Mouse (Mus musculus): Measurements from ENCODE around the gene Fam135a. TPM values are rescaled to one million over a fixed set of nuclear protein-coding genes. Genes with fewer than 3 reads are reported as not detected.
A peak's percentile ranks its signal among the peaks of the same experiment; 100 is the strongest.

The Fam135a gene
- polyA plus RNA-seq, 1 experiment from 2014 or later = 41.9 TPM

DNA sequence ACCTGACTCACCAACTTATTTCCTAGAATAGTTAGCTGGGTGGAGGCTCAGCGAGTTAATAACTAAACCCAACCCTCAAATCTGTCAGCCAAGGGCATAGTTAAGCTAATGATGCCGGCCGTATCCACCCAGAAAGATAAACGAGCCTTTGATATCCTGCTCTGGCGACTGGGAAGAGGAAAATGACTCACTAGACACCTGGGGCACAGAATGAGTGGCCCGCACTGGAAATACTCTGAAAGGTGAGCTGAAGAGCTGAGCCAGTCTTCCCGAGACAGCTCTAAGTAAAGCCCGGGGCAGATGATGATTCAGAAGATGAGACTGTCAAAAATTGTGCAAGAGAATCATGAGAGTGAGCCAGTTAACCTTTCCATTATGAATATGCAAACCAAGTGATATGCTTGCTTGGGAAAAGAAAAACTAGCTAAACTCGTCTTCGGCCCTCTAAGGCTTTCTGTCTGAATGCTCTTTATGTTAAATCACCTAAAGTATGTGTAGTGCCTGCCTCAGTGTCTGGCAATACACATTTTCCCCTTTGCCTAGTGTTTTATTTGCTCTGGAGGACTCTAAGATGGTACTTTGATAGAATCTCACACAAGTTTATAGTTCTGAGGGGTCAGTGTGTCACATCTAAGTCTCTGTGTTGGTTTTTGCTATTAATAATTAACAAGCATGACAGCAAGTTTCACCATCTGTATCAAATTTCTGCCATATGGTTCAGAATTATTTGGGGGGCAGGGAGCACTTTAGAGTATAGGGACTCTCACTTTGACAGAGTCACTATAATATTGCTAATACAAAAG lies 8.0 kb upstream of the Fam135a start:
- no peaks in the 10 kb centered on the region for H3K36me3 ChIP-seq (ENCODE audit: control insufficient read depth, insufficient read depth, low read length)
- H3K4me2 ChIP-seq (ENCODE audit: low read depth) = no peak overlapping the region
- no peak overlapping the region for H3K9ac ChIP-seq (ENCODE audit: low read length)
- H3K27me3 ChIP-seq (ENCODE audit: control insufficient read depth, insufficient read depth, low read length) = no peaks in the 10 kb centered on the region
- H3K4me3 ChIP-seq (ENCODE audit: low read depth, low read length) = no peak overlapping the region
- H3K27ac ChIP-seq (ENCODE audit: low read depth, low read length) = no peak overlapping the region
- DNase-seq (ENCODE audit: low spot score) (no peak), ATAC-seq (ENCODE audit: insufficient read depth, low FRiP score, low TSS enrichment) (no peak)
- H3K9me3 ChIP-seq (ENCODE audit: control insufficient read depth, low read length) = no peaks in the 10 kb centered on the region
- WGBS = 58% methylated on average over 10 of the region's 10 CpGs
- no peaks in the 10 kb centered on the region for H3K4me1 ChIP-seq (ENCODE audit: control insufficient read depth, insufficient read depth, low read length)

DNA sequence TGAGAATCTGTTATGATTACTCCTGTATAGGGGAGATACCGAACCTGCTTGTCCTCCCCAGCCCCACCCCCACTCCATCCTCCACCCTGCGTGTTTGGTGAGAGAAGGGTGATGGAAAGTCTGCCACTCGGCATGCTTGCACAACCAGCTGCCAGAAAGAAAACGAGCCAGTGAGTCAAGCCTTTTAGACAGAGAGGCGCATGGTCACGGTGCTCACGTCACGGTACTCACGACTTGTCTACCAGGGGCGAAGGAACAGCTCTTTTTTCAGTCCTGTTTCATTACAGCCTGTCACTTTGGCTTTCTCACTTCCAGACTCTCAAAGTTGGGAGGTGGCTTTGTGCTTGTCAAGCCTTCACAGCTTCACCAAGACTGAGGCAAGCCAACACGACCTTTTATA lies 7.2 kb upstream of the Fam135a start:
- Histone ChIP-seq H3K27ac (ENCODE audit: low read depth, low read length) (no peak overlapping the region), H3K9ac (ENCODE audit: low read length) (no peak overlapping the region), H3K27me3 (ENCODE audit: control insufficient read depth, insufficient read depth, low read length) (no peaks in the 10 kb centered on the region), H3K36me3 (ENCODE audit: control insufficient read depth, insufficient read depth, low read length) (no peaks in the 10 kb centered on the region), H3K9me3 (ENCODE audit: control insufficient read depth, low read length) (no peaks in the 10 kb centered on the region), H3K4me1 (ENCODE audit: control insufficient read depth, insufficient read depth, low read length) (no peaks in the 10 kb centered on the region), H3K4me2 (ENCODE audit: low read depth) (no peak overlapping the region), H3K4me3 (ENCODE audit: low read depth, low read length) (no peak overlapping the region)
- peak; percentile 34 for DNase-seq (ENCODE audit: low spot score)
- peak; percentile 67; the same call in 1 of the 2 replicates for ATAC-seq (ENCODE audit: insufficient read depth, low FRiP score, low TSS enrichment)
- WGBS = 49% methylated on average over 11 of the region's 11 CpGs

DNA sequence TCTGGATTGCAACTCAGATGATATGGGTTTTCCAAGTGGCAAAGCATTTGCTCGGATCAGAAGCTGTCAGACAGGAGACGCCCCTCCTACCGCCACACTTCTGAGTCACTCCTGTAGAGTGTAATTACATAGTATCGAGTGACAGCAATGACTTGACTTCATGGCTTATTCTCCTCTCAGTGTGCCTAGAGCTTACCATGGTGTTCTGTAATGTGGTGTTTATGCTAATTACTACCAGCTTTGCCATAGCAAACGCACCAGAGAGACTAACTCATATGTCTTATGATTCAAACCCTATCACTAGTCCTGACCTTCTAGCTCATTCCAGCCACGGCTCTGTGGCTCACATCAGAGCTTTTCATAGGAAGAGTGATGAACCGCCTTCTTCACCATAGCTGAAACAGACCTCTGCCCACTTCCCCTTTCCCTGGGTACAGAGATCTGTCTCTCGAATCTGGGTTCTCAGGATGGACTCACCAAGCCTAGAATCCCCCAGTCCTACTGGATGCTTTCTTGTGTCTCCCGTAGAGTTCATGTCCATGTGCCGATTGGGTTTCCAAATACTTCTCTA lies 2.5 kb upstream of the Fam135a start:
- 75% methylated on average over 10 of the region's 10 CpGs for WGBS
- H3K27ac ChIP-seq (ENCODE audit: low read depth, low read length) = no peak overlapping the region
- no peaks in the 10 kb centered on the region for H3K4me1 ChIP-seq (ENCODE audit: control insufficient read depth, insufficient read depth, low read length)
- H3K27me3 ChIP-seq (ENCODE audit: control insufficient read depth, insufficient read depth, low read length) = no peaks in the 10 kb centered on the region
- no peak overlapping the region for H3K4me2 ChIP-seq (ENCODE audit: low read depth)
- H3K36me3 ChIP-seq (ENCODE audit: control insufficient read depth, insufficient read depth, low read length) = no peaks in the 10 kb centered on the region
- H3K4me3 ChIP-seq (ENCODE audit: low read depth, low read length) = no peak overlapping the region
- no peak for ATAC-seq (ENCODE audit: insufficient read depth, low FRiP score, low TSS enrichment)
- no peak overlapping the region for H3K9ac ChIP-seq (ENCODE audit: low read length)
- H3K9me3 ChIP-seq (ENCODE audit: control insufficient read depth, low read length) = no peaks in the 10 kb centered on the region
- no peak for DNase-seq (ENCODE audit: low spot score)

DNA sequence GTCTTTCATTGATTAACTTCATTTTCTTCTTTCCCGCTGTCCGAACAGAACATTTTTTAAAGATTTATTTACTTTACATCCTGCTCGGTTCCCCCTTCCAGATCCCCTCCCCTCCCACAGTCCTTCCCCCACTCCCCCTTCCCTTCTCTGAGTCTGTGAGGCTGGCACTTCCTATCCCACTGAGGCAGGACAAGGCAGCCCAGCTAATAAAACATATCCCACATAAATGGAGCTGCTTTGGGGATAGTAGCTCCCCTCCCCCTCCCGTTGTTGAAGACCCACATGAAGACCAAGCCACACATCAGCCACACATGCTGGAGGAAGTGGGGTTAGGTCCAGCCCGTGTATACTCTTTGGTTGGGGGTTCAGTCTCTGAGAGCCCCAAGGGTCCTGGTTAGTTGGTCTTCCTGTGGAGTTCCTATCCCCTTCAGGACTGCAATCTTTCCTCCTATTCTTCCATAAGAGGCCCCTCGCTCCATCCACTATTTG lies 773 bp upstream of the Fam135a start:
- Histone ChIP-seq H3K4me2 (ENCODE audit: low read depth) (peak overlapping the region; percentile 64), H3K27ac (ENCODE audit: low read depth, low read length) (no peak overlapping the region), H3K9ac (ENCODE audit: low read length) (peak overlapping the region; percentile 76), H3K4me3 (ENCODE audit: low read depth, low read length) (peak overlapping the region; percentile 93), H3K27me3 (ENCODE audit: control insufficient read depth, insufficient read depth, low read length) (no peaks in the 10 kb centered on the region), H3K9me3 (ENCODE audit: control insufficient read depth, low read length) (no peaks in the 10 kb centered on the region), H3K36me3 (ENCODE audit: control insufficient read depth, insufficient read depth, low read length) (no peaks in the 10 kb centered on the region), H3K4me1 (ENCODE audit: control insufficient read depth, insufficient read depth, low read length) (no peaks in the 10 kb centered on the region)
- WGBS = 60% methylated on average over 6 of the region's 6 CpGs
- DNase-seq (ENCODE audit: low spot score) (peak; percentile 32), ATAC-seq (ENCODE audit: insufficient read depth, low FRiP score, low TSS enrichment) (peak; percentile 32)

DNA sequence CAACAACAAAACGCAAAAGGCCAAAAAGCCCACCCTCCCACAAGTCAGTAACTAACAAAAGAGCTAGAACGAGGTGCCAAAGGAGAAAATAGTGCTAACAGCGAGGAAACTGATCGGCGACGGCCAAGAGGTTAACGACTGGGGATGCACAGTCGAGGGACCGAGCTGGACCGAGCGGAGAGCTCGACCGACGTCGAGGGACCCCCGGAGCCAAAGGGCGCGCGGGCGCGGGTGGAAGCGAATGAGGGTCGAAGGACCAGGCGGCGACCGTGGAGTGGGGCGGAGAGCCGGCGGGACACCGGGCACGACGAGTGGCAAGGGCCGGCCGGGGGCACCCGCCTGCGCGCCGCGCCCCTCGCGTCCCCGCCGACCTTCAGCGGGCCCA lies 608 bp downstream of the Fam135a start:
- H3K4me1 ChIP-seq (ENCODE audit: control insufficient read depth, insufficient read depth, low read length) = no peaks in the 10 kb centered on the region
- peak overlapping the region; percentile 64 for H3K4me2 ChIP-seq (ENCODE audit: low read depth)
- ATAC-seq (ENCODE audit: insufficient read depth, low FRiP score, low TSS enrichment) (peak; percentile 58; the same call in 1 of the 2 replicates), DNase-seq (ENCODE audit: low spot score) (no peak)
- no peaks in the 10 kb centered on the region for H3K27me3 ChIP-seq (ENCODE audit: control insufficient read depth, insufficient read depth, low read length)
- H3K27ac ChIP-seq (ENCODE audit: low read depth, low read length) = peak overlapping the region; percentile 90
- no peaks in the 10 kb centered on the region for H3K9me3 ChIP-seq (ENCODE audit: control insufficient read depth, low read length)
- H3K4me3 ChIP-seq (ENCODE audit: low read depth, low read length) = peak overlapping the region; percentile 93
- WGBS = 1% methylated on average over 34 of the region's 44 CpGs
- peak overlapping the region; percentile 89 for H3K9ac ChIP-seq (ENCODE audit: low read length)
- H3K36me3 ChIP-seq (ENCODE audit: control insufficient read depth, insufficient read depth, low read length) = no peaks in the 10 kb centered on the region

DNA sequence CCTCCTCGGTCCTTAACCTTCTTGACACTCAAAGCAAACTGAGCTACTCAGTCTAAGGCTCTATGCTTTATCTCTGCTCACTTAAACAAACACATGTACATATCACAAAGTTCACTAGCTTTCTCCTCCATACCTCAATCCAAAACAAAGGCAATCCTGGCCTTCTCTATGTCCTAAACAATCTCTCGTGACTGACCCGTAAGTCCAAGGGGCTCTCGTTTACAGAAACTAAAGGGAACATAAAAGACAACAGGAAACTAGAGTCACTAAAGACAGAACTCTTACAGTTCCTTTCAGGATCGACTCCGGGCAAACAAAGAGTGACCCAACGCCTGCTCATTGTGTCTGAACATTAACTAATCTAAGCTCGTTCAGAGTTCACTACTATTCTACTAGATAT lies 2.6 kb downstream of the Fam135a start:
- H3K4me1 ChIP-seq (ENCODE audit: control insufficient read depth, insufficient read depth, low read length) = no peaks in the 10 kb centered on the region
- no peaks in the 10 kb centered on the region for H3K9me3 ChIP-seq (ENCODE audit: control insufficient read depth, low read length)
- peak overlapping the region; percentile 7; the same call in 1 of the 2 replicates for H3K4me2 ChIP-seq (ENCODE audit: low read depth)

DNA sequence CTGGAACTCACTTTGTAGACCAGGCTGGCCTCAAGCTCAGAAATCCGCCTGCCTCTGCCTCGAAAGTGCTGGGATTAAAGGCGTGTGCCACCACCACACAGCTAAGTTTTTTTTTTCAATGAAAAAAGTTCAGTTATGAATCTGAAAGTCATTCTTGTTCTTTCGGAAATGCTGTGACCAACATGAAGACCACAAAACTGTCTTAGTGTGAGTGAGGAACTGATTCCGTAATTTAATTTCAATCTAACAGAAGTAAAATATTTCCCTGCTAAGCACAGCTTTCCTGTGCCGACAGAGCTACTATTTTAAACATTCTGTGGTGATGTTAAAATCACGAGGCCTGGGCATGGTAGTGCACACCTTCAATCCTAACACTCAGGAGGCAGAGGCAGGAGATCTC lies 7.7 kb downstream of the Fam135a start:
- Histone ChIP-seq H3K9ac (ENCODE audit: low read length) (no peak overlapping the region), H3K4me2 (ENCODE audit: low read depth) (no peak overlapping the region), H3K4me1 (ENCODE audit: control insufficient read depth, insufficient read depth, low read length) (no peaks in the 10 kb centered on the region), H3K36me3 (ENCODE audit: control insufficient read depth, insufficient read depth, low read length) (no peaks in the 10 kb centered on the region), H3K27ac (ENCODE audit: low read depth, low read length) (no peak overlapping the region), H3K4me3 (ENCODE audit: low read depth, low read length) (no peak overlapping the region), H3K9me3 (ENCODE audit: control insufficient read depth, low read length) (no peaks in the 10 kb centered on the region), H3K27me3 (ENCODE audit: control insufficient read depth, insufficient read depth, low read length) (no peaks in the 10 kb centered on the region)
- DNase-seq (ENCODE audit: low spot score) (no peak), ATAC-seq (ENCODE audit: insufficient read depth, low FRiP score, low TSS enrichment) (no peak)
- 95% methylated on average over 7 of the region's 7 CpGs for WGBS

More for the DNA sequence above, 2.6 kb downstream of the Fam135a start:
- Histone ChIP-seq H3K4me3 (ENCODE audit: low read depth, low read length) (no peak overlapping the region), H3K9ac (ENCODE audit: low read length) (no peak overlapping the region), H3K27me3 (ENCODE audit: control insufficient read depth, insufficient read depth, low read length) (no peaks in the 10 kb centered on the region), H3K27ac (ENCODE audit: low read depth, low read length) (no peak overlapping the region), H3K36me3 (ENCODE audit: control insufficient read depth, insufficient read depth, low read length) (no peaks in the 10 kb centered on the region)
- WGBS = 36% methylated on average over 8 of the region's 8 CpGs
- ATAC-seq (ENCODE audit: insufficient read depth, low FRiP score, low TSS enrichment) = no peak
- DNase-seq (ENCODE audit: low spot score) = no peak

DNA sequence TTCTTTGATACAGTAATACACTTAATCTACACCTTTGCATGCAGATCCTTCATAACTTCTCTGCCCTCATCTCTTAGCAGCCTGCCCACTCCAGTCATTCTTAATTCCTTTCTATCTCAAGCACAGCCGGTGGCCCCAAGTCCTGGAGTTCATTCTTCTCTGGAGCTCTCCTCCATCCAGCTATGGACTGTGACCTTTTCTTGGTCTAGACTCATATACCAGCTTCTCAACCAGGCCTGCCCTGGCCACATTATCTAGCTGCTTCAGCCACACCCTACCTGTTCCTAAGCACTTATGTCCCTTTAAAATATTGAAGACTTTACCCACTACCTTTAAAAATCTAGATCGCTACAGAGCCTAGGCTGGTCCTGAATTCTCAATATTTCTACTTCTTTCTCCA lies 9.5 kb downstream of the Fam135a start:
- Histone ChIP-seq H3K27ac (ENCODE audit: low read depth, low read length) (no peak overlapping the region), H3K27me3 (ENCODE audit: control insufficient read depth, insufficient read depth, low read length) (no peaks in the 10 kb centered on the region)
- no peak for ATAC-seq (ENCODE audit: insufficient read depth, low FRiP score, low TSS enrichment)

DNA sequence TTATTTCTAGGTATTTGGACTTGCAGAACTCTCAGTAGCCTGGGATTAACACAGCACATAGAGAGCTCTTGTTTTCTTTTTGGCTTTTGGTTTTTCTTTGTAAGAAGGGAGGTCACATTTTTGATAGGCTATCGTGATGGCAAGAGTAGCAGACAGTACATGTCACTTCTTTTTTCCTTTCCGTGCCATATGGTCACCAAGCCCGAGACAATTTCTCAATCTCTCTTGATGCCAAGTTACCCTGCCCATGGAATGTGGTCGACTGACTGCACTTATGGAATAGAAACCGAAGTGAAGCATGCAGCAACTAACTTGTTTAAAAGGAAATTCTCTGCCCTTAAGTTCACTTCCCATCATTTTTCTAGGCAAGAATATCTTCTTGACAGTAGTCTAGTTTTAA lies 10.0 kb downstream of the Fam135a start:
- Histone ChIP-seq H3K36me3 (ENCODE audit: control insufficient read depth, insufficient read depth, low read length) (no peaks in the 10 kb centered on the region), H3K4me2 (ENCODE audit: low read depth) (no peak overlapping the region), H3K27me3 (ENCODE audit: control insufficient read depth, insufficient read depth, low read length) (no peaks in the 10 kb centered on the region), H3K9ac (ENCODE audit: low read length) (no peak overlapping the region), H3K27ac (ENCODE audit: low read depth, low read length) (no peak overlapping the region), H3K9me3 (ENCODE audit: control insufficient read depth, low read length) (no peaks in the 10 kb centered on the region), H3K4me1 (ENCODE audit: control insufficient read depth, insufficient read depth, low read length) (no peaks in the 10 kb centered on the region), H3K4me3 (ENCODE audit: low read depth, low read length) (no peak overlapping the region)
- 87% methylated on average over 5 of the region's 5 CpGs for WGBS
- DNase-seq (ENCODE audit: low spot score) = no peak
- no peak for ATAC-seq (ENCODE audit: insufficient read depth, low FRiP score, low TSS enrichment)

More for the DNA sequence above, 9.5 kb downstream of the Fam135a start:
- no peaks in the 10 kb centered on the region for H3K9me3 ChIP-seq (ENCODE audit: control insufficient read depth, low read length)
- no peak for DNase-seq (ENCODE audit: low spot score)
- no peaks in the 10 kb centered on the region for H3K36me3 ChIP-seq (ENCODE audit: control insufficient read depth, insufficient read depth, low read length)
- H3K4me3 ChIP-seq (ENCODE audit: low read depth, low read length) = no peak overlapping the region
- H3K4me1 ChIP-seq (ENCODE audit: control insufficient read depth, insufficient read depth, low read length) = no peaks in the 10 kb centered on the region
- H3K9ac ChIP-seq (ENCODE audit: low read length) = no peak overlapping the region
- H3K4me2 ChIP-seq (ENCODE audit: low read depth) = no peak overlapping the region
- 93% methylated on average over 2 of the region's 2 CpGs for WGBS

Data from neural tube, embryonic 11.5 days (tissue).